Mouse (Mus musculus): ENCODE measurements at regions not wholly inside any gene's neighbourhood (a gene's known extent, or its start where the extent isn't known, plus 50 kb on each side); places are given as distances from the start of the nearest gene placed in this dataset.

DNA sequence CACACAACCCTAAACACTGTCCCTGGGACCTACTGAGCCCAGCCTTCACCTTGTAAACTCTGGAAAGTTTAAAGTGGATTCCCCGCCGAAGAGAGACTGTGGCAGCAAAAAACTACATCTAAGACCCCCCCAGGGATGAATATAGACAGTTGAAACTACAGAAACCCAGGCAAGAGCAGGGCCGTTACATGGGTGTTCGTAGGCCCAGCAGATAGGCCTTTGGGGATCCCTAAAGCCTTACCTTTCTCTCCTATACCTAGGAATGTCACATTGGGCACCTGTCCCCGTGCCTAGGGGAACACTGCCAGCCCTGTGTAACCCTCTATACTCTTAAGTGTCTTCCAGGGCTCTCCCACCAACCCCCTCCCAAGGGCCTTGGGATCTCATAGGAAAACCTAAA, 105.2 kb downstream of the Zfp36l2 start:
- TF ChIP-seq CTCF (IDR thresholded peaks at IDR 0.05; ENCODE audit: borderline replicate concordance, insufficient read depth, low read length) (no peak), POLR2A (IDR thresholded peaks at IDR 0.05; ENCODE audit: low read depth, low read length) (no peak)

All from embryonic fibroblast, embryonic 13.5 days (primary cell).